Mouse (Mus musculus): ENCODE results near the gene Lix1l.

- TF ChIP-seq MAFK (IDR thresholded peaks at IDR 0.05; ENCODE audit: insufficient read depth, low read depth, low read length): no peak
- no peak for TF ChIP-seq HCFC1 (IDR thresholded peaks at IDR 0.05; ENCODE audit: borderline replicate concordance, insufficient read depth, low read length)
- TF ChIP-seq CHD2 (IDR thresholded peaks at IDR 0.05; ENCODE audit: low read depth, low read length): no peak
- TF ChIP-seq ZC3H11A (IDR thresholded peaks at IDR 0.05; ENCODE audit: borderline replicate concordance, low read depth, low read length): no peak
Observed at GRCm38 (mm10) chr3:96602704-96603084, 1.7 kb downstream of the Lix1l start.

Measured in ES-E14 (cell line).